Mouse (Mus musculus) colon, adult 2 months (tissue): ENCODE results near the gene Sgf29. TPM values are rescaled to one million over a fixed set of nuclear protein-coding genes. Genes with fewer than 3 reads are reported as not detected.

Experiments used
- polyA plus RNA-seq: library from polyadenylated mRNA; depleted of rRNA; stranded (reverse); fragments of >200 nt; gene quantifications from 2 replicates; pipeline ENCODE4 v1.2.3, GENCODE M21; 2012; rRNA removed

Sgf29 gene
- polyA plus RNA-seq, result 61.1 and 76.7 TPM in 2 replicates

DNA sequence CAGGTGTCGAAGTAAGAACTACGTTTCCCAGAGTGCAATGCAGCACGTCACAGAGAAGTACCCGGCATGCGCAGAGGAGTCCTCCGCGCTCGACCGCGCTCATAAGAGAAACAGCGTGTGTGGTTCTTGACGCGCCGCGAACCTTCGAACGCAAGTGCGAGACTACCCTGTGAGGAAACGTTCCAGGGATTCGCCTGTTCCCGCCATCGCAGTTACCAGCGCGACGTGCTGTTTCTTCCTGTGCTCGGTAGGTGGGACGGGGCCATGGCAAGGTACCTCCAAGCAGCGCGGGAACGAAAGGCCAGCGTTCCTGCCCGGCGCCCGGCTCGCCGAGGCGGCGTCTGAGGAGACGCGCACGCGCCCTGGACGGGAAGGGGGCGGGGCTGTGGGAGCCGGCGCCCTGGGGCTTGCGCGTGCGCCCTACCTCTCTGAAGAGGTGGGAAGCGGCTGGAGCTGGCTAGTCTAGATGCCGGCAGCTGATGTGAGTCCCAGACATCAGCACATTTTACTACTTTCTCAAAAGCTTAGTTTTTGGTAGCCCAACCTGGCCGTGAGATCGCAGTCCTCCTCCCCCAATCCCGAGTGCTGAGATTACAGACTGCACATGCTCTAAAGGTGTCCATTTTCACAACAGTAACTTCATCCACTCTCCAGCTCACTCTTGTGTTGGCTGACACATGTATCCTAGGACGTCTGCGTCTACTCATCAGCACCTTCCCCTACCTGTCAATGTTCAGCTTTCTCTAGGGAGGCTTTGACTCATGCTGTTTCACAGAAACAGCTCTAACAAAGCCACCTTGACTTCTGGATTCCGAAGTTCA, at the start of gene Sgf29:
Gene Sgf29, plus strand, starts transcription at position 79 of the 821 bp plus-strand sequence.

DNA sequence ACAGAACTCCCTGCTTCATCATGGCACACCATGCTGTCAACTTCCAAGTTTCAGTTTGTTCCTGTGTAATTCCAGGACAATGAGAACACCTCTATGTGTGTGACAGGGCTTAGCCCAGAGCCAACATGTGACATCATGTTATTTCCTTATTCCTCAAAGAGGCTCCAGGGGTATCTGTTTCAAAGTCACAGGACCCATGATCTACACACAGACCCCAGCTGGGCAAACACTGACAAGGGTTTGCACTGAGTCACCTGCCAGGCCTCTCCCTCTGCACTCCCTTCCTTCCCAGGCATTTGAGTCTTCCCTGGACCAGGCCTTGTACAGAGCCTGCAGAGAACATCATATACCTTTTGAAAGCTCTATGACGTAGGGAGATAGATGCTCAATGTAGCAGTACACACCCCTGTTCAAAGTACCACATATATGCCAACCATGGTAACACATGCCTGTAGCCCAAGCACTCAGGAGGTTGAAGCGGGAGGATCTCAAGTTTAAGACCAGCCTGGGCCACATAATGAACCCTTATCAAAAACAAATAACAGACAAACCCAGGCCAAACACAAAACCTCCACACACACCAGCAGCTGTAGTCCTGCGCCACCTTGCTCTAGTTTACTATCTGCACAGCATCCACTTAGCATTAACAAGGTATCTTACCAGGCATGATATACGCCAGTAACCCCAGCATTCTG, 18.1 kb upstream of the Sgf29 start, which contains the start of gene Nupr1:
Gene Nupr1, minus strand, starts transcription at position 38 of the 695 bp plus-strand sequence.

DNA sequence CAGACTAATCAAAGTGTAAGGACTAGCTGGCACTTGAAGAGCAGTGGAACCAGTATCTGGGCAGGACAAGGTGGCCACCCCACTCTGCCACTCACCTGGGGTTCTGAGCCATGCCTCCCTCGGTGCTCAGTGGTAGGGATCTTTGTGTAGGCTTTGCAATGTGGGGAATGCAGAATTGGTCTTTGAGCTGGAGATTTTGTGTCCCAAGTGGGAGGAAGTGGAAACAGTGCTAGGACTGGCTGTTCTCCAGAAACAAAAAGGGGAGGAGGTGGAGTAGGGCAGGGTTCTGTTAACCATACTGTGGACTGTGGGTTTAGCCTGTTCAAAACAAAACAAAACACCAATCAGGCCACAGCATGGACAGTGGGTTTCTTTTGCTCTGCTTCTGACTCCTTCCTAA, 27.1 kb downstream of the Sgf29 start, which contains the start of gene Sult1a1:
Gene Sult1a1, minus strand, starts transcription at position 226 of the 400 bp plus-strand sequence.

DNA sequence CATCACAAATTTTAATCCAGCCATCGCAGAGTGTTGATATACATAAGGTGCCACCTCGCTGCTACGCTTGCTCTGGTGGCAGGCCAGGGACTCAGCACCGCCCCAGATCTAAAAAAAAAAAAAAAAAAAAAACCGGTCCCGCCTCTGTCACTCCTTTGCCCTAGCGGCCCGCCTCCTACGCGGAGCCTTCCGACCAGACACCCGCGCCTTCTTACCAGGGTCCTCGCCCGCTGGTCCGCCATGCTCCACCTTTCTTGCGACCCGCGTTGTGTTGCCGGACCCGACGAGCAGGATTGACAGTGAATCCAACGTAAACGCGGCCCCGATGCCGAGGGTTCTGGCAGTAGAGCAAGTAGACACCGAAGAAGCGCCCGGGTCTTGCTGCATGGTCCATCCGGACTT, 46.1 kb downstream of the Sgf29 start, which contains the start of gene Bola2:
Gene Bola2, plus strand, starts transcription at position 192 of the 402 bp plus-strand sequence.

DNA sequence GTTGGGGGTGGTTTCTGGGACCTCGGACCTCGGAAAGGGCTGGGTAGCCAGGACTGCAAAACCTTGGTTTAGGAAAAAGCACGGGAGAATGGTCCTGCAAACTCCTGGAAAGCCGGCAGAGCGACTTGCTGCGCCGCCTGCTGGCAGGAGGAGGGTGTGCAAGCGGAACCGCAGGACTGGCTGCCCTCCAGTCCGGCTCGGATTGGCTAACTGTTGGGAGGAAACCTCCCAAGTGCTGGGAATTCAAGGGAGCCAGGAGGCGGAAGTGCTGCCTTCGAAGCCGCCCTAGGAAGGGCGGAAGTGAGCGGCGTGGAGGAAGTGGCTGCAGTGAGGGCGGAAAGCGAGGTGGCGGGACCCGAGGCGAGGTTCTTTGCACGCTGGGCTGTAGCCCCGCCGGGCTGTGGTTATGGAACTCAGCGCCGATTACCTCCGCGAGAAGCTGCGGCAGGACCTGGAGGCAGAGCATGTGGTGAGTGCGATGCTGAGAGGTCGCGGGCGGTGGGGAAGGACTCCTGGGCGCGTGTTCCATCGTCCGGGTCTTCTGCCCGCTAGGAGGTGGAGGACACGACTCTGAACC, 46.6 kb downstream of the Sgf29 start, which contains the start of gene Slx1b:
Gene Slx1b, minus strand, starts transcription at position 154 of the 577 bp plus-strand sequence.

DNA sequence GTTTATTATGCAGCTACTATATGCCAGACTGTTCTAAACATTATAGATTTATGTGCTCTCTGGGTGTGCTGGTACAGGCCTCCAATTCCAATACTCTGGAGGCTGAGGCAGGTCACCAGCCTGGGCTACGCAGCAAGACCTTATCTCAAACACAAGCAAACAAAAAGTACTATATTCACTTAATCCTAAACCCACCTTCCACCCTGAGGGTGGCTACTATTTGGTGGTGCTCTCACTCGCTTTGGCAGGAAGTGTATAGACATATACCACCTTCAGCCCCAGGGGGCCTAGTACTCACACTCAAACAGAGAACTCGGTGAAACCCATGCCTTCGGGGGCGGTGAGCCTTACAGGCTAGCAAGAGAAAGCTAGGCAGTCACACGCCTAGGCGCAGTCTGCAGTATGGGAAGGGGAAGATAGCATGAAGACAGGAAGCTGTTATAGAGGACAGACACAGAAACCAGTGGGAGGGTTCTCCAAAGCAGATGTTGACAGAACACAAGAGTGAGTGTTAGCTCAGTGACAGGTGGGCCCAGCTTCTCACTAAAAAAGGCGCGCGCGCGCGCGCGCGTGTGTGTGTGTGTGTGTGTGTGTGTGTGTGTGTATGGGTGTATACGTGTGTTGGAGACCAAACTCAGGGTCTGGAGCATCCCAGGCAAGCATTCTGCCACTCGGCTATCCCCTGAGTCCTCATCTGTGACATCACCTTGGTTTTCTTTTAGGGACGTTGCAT, 58.5 kb downstream of the Sgf29 start, which contains the start of gene Coro1a:
Gene Coro1a, minus strand, starts transcription at position 346 of the 733 bp plus-strand sequence.

Other genes with a start within 250 kb of the Sgf29 start
- 3.8 and 5.0 TPM in 2 replicates for gene Cd19, start 234.4 kb upstream of the Sgf29 start, polyA plus RNA-seq
- 35.6 and 37.0 TPM in 2 replicates for gene Rabep2, start 220.6 kb upstream of the Sgf29 start, polyA plus RNA-seq
- 0.32 TPM in 1 of 2 replicates, not detected in the other for gene Atp2a1, start 186.2 kb upstream of the Sgf29 start, polyA plus RNA-seq
- 60.3 and 67.9 TPM in 2 replicates for gene Sh2b1, start 173.9 kb upstream of the Sgf29 start, polyA plus RNA-seq
- 145 and 155 TPM in 2 replicates for gene Tufm, start 161.9 kb upstream of the Sgf29 start, polyA plus RNA-seq
- gene Atxn2l, start 145.9 kb upstream of the Sgf29 start, polyA plus RNA-seq, result 213 and 246 TPM in 2 replicates
- gene Eif3c, start 82.9 kb upstream of the Sgf29 start, polyA plus RNA-seq, result 88.8 and 109 TPM in 2 replicates
- gene Apobr, start 64.4 kb upstream of the Sgf29 start, polyA plus RNA-seq, result 2.0 and 2.6 TPM in 2 replicates
- gene Cln3, start 63.5 kb upstream of the Sgf29 start, polyA plus RNA-seq, result 87.2 and 116 TPM in 2 replicates
- gene Il27, start 54.4 kb upstream of the Sgf29 start, polyA plus RNA-seq, result 0.15 TPM in 1 of 2 replicates, not detected in the other
- gene Nupr1, start 18.4 kb upstream of the Sgf29 start, polyA plus RNA-seq, result 137 and 141 TPM in 2 replicates
- gene Sult1a1, start 27.1 kb downstream of the Sgf29 start, polyA plus RNA-seq, result 267 and 274 TPM in 2 replicates
- 64.6 and 66.5 TPM in 2 replicates for gene Bola2, start 46.1 kb downstream of the Sgf29 start, polyA plus RNA-seq
- gene Slx1b, start 46.5 kb downstream of the Sgf29 start, polyA plus RNA-seq, result 36.8 and 37.9 TPM in 2 replicates
- gene Coro1a, start 58.5 kb downstream of the Sgf29 start, polyA plus RNA-seq, result 84.8 and 89.6 TPM in 2 replicates
- gene Mapk3, start 110.3 kb downstream of the Sgf29 start, polyA plus RNA-seq, result 651 and 659 TPM in 2 replicates
- gene Gdpd3, start 117.0 kb downstream of the Sgf29 start, polyA plus RNA-seq, result 9.4 and 26.3 TPM in 2 replicates
- 414 and 445 TPM in 2 replicates for gene Ypel3, start 127.6 kb downstream of the Sgf29 start, polyA plus RNA-seq
- gene Tbx6, start 132.2 kb downstream of the Sgf29 start, polyA plus RNA-seq, result 4.6 and 5.0 TPM in 2 replicates
- gene Ppp4c, start 143.2 kb downstream of the Sgf29 start, polyA plus RNA-seq, result 190 and 210 TPM in 2 replicates
- 2.6 and 3.6 TPM in 2 replicates for gene Fam57b, start 148.4 kb downstream of the Sgf29 start, polyA plus RNA-seq
- not detected in 2 replicates for gene 4930451I11Rik, start 182.3 kb downstream of the Sgf29 start, polyA plus RNA-seq
- not detected in 2 replicates for gene Doc2a, start 198.1 kb downstream of the Sgf29 start, polyA plus RNA-seq
- gene Hirip3, start 212.7 kb downstream of the Sgf29 start, polyA plus RNA-seq, result 6.8 and 9.7 TPM in 2 replicates
- 53.1 and 56.0 TPM in 2 replicates for gene Ino80e, start 213.1 kb downstream of the Sgf29 start, polyA plus RNA-seq
- gene Taok2, start 235.4 kb downstream of the Sgf29 start, polyA plus RNA-seq, result 99.3 and 107 TPM in 2 replicates